Comparison of ENCODE assay signal across 7 mouse cellular contexts in genomic region chr11:100395200-100395599, GRCm38 (mm10). TPM values are rescaled to one million over a fixed set of nuclear protein-coding genes. Genes with fewer than 3 reads are reported as not detected.
DNase-seq lines count a peak whose midpoint lies in the region; ATAC-seq lines count a peak whose summit lies in the region.

No protein-coding gene starts in this region.

- intact Hi-C loops in left cerebral cortex, postnatal 36 days (cut with DNase I), result no loop called here

- H3K27ac ChIP-seq in embryonic facial prominence, embryonic 10.5 days (replicated peaks), result 0 out of 2 replicates have a peak overlapping the region, but pooled peaks have one; percentile 86
- peak overlapping the region; percentile 79 to 91 for H3K27ac ChIP-seq in heart, embryonic 14.5 days (replicated peaks in 1 of 2; ENCODE audit: control insufficient read depth in 1 of 2, insufficient read depth in 1 of 2, low read depth in 2 of 2, low read length in 2 of 2)

- H3K9me3 ChIP-seq in embryonic facial prominence, embryonic 10.5 days, result no peaks in the 10 kb centered on the region
- H3K9me3 ChIP-seq in heart, embryonic 14.5 days (ENCODE audit: control insufficient read depth, low read length), result no peaks in the 10 kb centered on the region

- peak overlapping the region; percentile 69 for H3K4me3 ChIP-seq in embryonic facial prominence, embryonic 10.5 days
- H3K4me3 ChIP-seq in heart, embryonic 14.5 days (ENCODE audit: control insufficient read depth in 1 of 2, insufficient read depth in 1 of 2, low read depth in 1 of 2, low read length in 2 of 2), result peak overlapping the region; percentile 73 to 88

- no peak for ATAC-seq in heart, embryonic 14.5 days (ENCODE audit: insufficient number of reproducible peaks, insufficient read depth, low FRiP score, low read depth)

- peaks cover 29% of the 10 kb centered on the region for H3K27me3 ChIP-seq in embryonic facial prominence, embryonic 10.5 days (replicated peaks; ENCODE audit: low read depth, poor library complexity, severe bottlenecking)
- no peaks in the 10 kb centered on the region for H3K27me3 ChIP-seq in heart, embryonic 14.5 days (ENCODE audit: control insufficient read depth, insufficient read depth, low read length)

- peak; percentile 88 for DNase-seq in adrenal gland, postnatal 14 days
- DNase-seq in embryonic facial prominence, embryonic 10.5 days (ENCODE audit: low spot score), result no peak
- DNase-seq in kidney, postnatal 10 days, result peak; percentile 89
- DNase-seq in lung, postnatal 4 days, result peak; percentile 80 to 87
- DNase-seq in layer of hippocampus, postnatal 14 days (ENCODE audit: low spot score in 2 of 2), result no peak
- no peak for DNase-seq in left cerebral cortex, postnatal 36 days (ENCODE audit: low spot score in 2 of 2)

- 0 out of 2 replicates have a peak, but pooled peaks cover 4% of the 10 kb centered on the region for H3K36me3 ChIP-seq in embryonic facial prominence, embryonic 10.5 days (replicated peaks)
- peaks cover 18% of the 10 kb centered on the region; the same call in 1 of the 2 replicates for H3K36me3 ChIP-seq in heart, embryonic 14.5 days (ENCODE audit: control insufficient read depth, insufficient read depth, low read length)

- peak overlapping the region; percentile 93 for H3K9ac ChIP-seq in heart, embryonic 14.5 days (ENCODE audit: low read length)

- WGBS in embryonic facial prominence, embryonic 10.5 days, result 26% methylated on average over 11 of the region's 11 CpGs
- 6% methylated on average over 11 of the region's 11 CpGs for WGBS in heart, embryonic 14.5 days

- H3K4me1 ChIP-seq in embryonic facial prominence, embryonic 10.5 days, result peaks cover 57% of the 10 kb centered on the region
- peaks cover 58 to 75% of the 10 kb centered on the region in 2 experiments for H3K4me1 ChIP-seq in heart, embryonic 14.5 days (ENCODE audit: control insufficient read depth in 2 of 2, insufficient read depth in 2 of 2, low read length in 2 of 2)

- peak overlapping the region; percentile 85 for H3K4me2 ChIP-seq in heart, embryonic 14.5 days (ENCODE audit: low read length)

RNA-seq across cellular contexts. Expression of gene Jup, which starts 2.4 kb away (rescaled TPM):
- total RNA-seq in adrenal gland, postnatal 14 days (2021), result 101 and 102 TPM in 2 replicates
- polyA plus RNA-seq in embryonic facial prominence, embryonic 10.5 days (2016; fragmentation: Nextera tagmentation; extraction: Ambion mirVana), result 45.8 and 52.6 TPM in 2 replicates
- polyA plus RNA-seq in heart, embryonic 14.5 days (2014; fragmentation: Nextera tagmentation; extraction: Ambion mirVana), result 117 and 118 TPM in 2 replicates
- total RNA-seq in layer of hippocampus, postnatal 14 days (2021), result 10 to 100 TPM; 40.8 to 43.0 TPM
- 10 to 100 TPM; 44.1 to 49.2 TPM for total RNA-seq in left cerebral cortex, postnatal 36 days (2021)

RNA-seq across cellular contexts. Expression of gene P3h4, which starts 19.4 kb away (rescaled TPM):
- 25.8 and 26.7 TPM in 2 replicates for total RNA-seq in adrenal gland, postnatal 14 days (2021)
- polyA plus RNA-seq in embryonic facial prominence, embryonic 10.5 days (2016; fragmentation: Nextera tagmentation; extraction: Ambion mirVana), result 34.1 and 34.9 TPM in 2 replicates
- polyA plus RNA-seq in heart, embryonic 14.5 days (2014; fragmentation: Nextera tagmentation; extraction: Ambion mirVana), result 54.7 and 58.1 TPM in 2 replicates
- total RNA-seq in layer of hippocampus, postnatal 14 days (2021), result 1 to 10 TPM; 7.5 to 8.1 TPM
- total RNA-seq in left cerebral cortex, postnatal 36 days (2021), result 10 to 100 TPM in 1 of 2 experiments, 1 to 10 TPM in 1; 7.9 to 10.6 TPM

RNA-seq across cellular contexts. Expression of gene Fkbp10, which starts 20.3 kb away (rescaled TPM):
- 33.8 and 38.9 TPM in 2 replicates for total RNA-seq in adrenal gland, postnatal 14 days (2021)
- 61.4 and 67.0 TPM in 2 replicates for polyA plus RNA-seq in embryonic facial prominence, embryonic 10.5 days (2016; fragmentation: Nextera tagmentation; extraction: Ambion mirVana)
- polyA plus RNA-seq in heart, embryonic 14.5 days (2014; fragmentation: Nextera tagmentation; extraction: Ambion mirVana), result 94.5 and 95.3 TPM in 2 replicates
- 10 to 100 TPM; 11.9 TPM for total RNA-seq in layer of hippocampus, postnatal 14 days (2021)
- 1 to 10 TPM; 5.3 to 6.6 TPM for total RNA-seq in left cerebral cortex, postnatal 36 days (2021)

RNA-seq across cellular contexts. Expression of gene Hap1, which starts 39.3 kb away (rescaled TPM):
- 50.1 and 54.0 TPM in 2 replicates for total RNA-seq in adrenal gland, postnatal 14 days (2021)
- 14.0 and 14.2 TPM in 2 replicates for polyA plus RNA-seq in embryonic facial prominence, embryonic 10.5 days (2016; fragmentation: Nextera tagmentation; extraction: Ambion mirVana)
- polyA plus RNA-seq in heart, embryonic 14.5 days (2014; fragmentation: Nextera tagmentation; extraction: Ambion mirVana), result 3.4 and 4.3 TPM in 2 replicates
- total RNA-seq in layer of hippocampus, postnatal 14 days (2021), result 100 to 1,000 TPM; 110 to 123 TPM
- total RNA-seq in left cerebral cortex, postnatal 36 days (2021), result 100 to 1,000 TPM in 1 of 2 experiments, 10 to 100 TPM in 1; 88.1 to 173 TPM

RNA-seq across cellular contexts. Expression of gene Nt5c3b, which starts 46.4 kb away (rescaled TPM):
- total RNA-seq in adrenal gland, postnatal 14 days (2021), result 51.5 and 57.5 TPM in 2 replicates
- polyA plus RNA-seq in embryonic facial prominence, embryonic 10.5 days (2016; fragmentation: Nextera tagmentation; extraction: Ambion mirVana), result 150 and 156 TPM in 2 replicates
- polyA plus RNA-seq in heart, embryonic 14.5 days (2014; fragmentation: Nextera tagmentation; extraction: Ambion mirVana), result 95.8 and 102 TPM in 2 replicates
- 10 to 100 TPM; 50.4 to 58.2 TPM for total RNA-seq in layer of hippocampus, postnatal 14 days (2021)
- total RNA-seq in left cerebral cortex, postnatal 36 days (2021), result 10 to 100 TPM; 46.3 to 48.5 TPM

Comparison
In these comparisons a context has a peak if more than half of its experiments do, and no peak if none do; other contexts are left out.
1. DNase-seq: peak in adrenal gland, postnatal 14 days (single experiment), kidney, postnatal 10 days (single experiment) and lung, postnatal 4 days (2 of 2); none in embryonic facial prominence, embryonic 10.5 days (single experiment), layer of hippocampus, postnatal 14 days (0 of 2) and left cerebral cortex, postnatal 36 days (0 of 2).